9 mouse cellular contexts compared by ENCODE assay signal in the genomic region with DNA sequence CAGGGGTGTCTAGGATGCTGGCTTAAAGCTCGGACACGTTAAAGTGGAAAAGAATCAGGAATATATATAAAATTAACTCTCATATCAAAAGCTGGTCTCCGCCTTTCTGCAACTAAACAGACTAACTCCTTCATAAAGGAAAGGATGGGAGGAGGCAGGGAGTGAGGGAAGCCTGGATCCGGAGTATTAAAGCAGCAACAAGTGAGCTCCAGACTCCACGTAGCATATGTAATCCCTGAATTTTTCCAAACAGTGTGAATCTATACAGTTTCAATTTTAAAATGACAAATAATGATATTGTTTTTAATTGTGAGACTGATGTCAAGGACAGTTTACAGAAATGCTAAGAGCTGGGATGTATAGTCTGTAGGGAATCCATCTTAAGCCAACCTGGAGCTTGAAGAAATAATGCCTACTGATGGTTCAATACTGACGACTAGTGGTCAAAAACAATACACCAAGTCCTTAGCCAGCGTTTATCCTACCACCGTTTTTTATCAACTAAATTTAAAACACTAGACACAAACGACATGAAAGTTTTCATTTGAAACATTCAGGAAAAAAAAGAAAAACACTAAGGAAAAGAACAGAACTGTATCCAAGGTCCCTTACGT.
A peak's percentile ranks its signal among the peaks of the same experiment; 100 is the strongest.
DNase-seq lines count a peak whose midpoint lies in the region; ATAC-seq lines count a peak whose summit lies in the region.
"Had no signal": no experiment of that assay in that cellular context is flagged by ENCODE, and none has a peak within 500 bp of the region (broad histone marks: within the 10 kb centered on the region; RNA-seq: fewer than 3 reads in every experiment).

No protein-coding gene starts in this region.

- peak; percentile 73 for ATAC-seq in hindbrain, embryonic 15.5 days (ENCODE audit: low FRiP score, low read depth)
- ATAC-seq in midbrain, embryonic 14.5 days (ENCODE audit: low FRiP score, low TSS enrichment): no peak; the same call in 1 of the 2 replicates

- H3K27ac ChIP-seq in hindbrain, embryonic 15.5 days (replicated peaks): no peak overlapping the region
- no peak overlapping the region for H3K27ac ChIP-seq in midbrain, embryonic 14.5 days (replicated peaks; ENCODE audit: low read depth, low read length)
- H3K27ac ChIP-seq: embryonic facial prominence, embryonic 13.5 days had no signal

- H3K36me3 ChIP-seq in hindbrain, embryonic 15.5 days: no peaks in the 10 kb centered on the region
- no peaks in the 10 kb centered on the region for H3K36me3 ChIP-seq in midbrain, embryonic 14.5 days (ENCODE audit: control insufficient read depth, insufficient read depth, low read length)
- H3K36me3 ChIP-seq: embryonic facial prominence, embryonic 13.5 days had no signal

- no peaks in the 10 kb centered on the region for H3K9me3 ChIP-seq in hindbrain, embryonic 15.5 days
- H3K9me3 ChIP-seq in midbrain, embryonic 14.5 days (ENCODE audit: control insufficient read depth, low read length): no peaks in the 10 kb centered on the region
- H3K9me3 ChIP-seq: embryonic facial prominence, embryonic 13.5 days had no signal

- H3K27me3 ChIP-seq in hindbrain, embryonic 15.5 days: no peaks in the 10 kb centered on the region
- no peaks in the 10 kb centered on the region for H3K27me3 ChIP-seq in midbrain, embryonic 14.5 days (ENCODE audit: control insufficient read depth, insufficient read depth, low read length)
- H3K27me3 ChIP-seq: embryonic facial prominence, embryonic 13.5 days had no signal

- no peak overlapping the region for H3K9ac ChIP-seq in hindbrain, embryonic 15.5 days
- H3K9ac ChIP-seq in midbrain, embryonic 14.5 days (replicated peaks; ENCODE audit: low read length): no peak overlapping the region
- H3K9ac ChIP-seq: embryonic facial prominence, embryonic 13.5 days had no signal

- H3K4me3 ChIP-seq in hindbrain, embryonic 15.5 days: no peak overlapping the region
- H3K4me3 ChIP-seq in midbrain, embryonic 14.5 days (replicated peaks; ENCODE audit: low read depth, low read length): no peak overlapping the region
- H3K4me3 ChIP-seq: embryonic facial prominence, embryonic 13.5 days had no signal

- H3K4me1 ChIP-seq in hindbrain, embryonic 15.5 days (replicated peaks): no peaks in the 10 kb centered on the region
- H3K4me1 ChIP-seq in midbrain, embryonic 14.5 days (ENCODE audit: control insufficient read depth, insufficient read depth, low read length): no peaks in the 10 kb centered on the region
- H3K4me1 ChIP-seq: embryonic facial prominence, embryonic 13.5 days had no signal

- peak; percentile 5 to 27 for DNase-seq in kidney, postnatal 36 days
- no peak for DNase-seq in kidney, postnatal 25 days
- DNase-seq in ES-CJ7 (ENCODE audit: low read depth, low spot score): peak; percentile 50
- DNase-seq in c-Kit-positive CD71-positive TER-119-positive erythroid progenitor cells, embryonic 14.5 days (ENCODE audit: low spot score): peak; percentile 43
- peak; percentile 87 for DNase-seq in midbrain, embryonic 14.5 days
- DNase-seq in thymus, postnatal 14 days: no peak
- no peak for DNase-seq in right cerebral cortex, postnatal 14 days

- WGBS in hindbrain, embryonic 15.5 days: 57% methylated on average over 10 of the region's 10 CpGs
- 58% methylated on average over 10 of the region's 10 CpGs for WGBS in midbrain, embryonic 14.5 days

- H3K4me2 ChIP-seq in hindbrain, embryonic 15.5 days: no peak overlapping the region
- no peak overlapping the region for H3K4me2 ChIP-seq in midbrain, embryonic 14.5 days (ENCODE audit: low read length)
- H3K4me2 ChIP-seq: embryonic facial prominence, embryonic 13.5 days had no signal

Comparison
In these comparisons a context has a peak if more than half of its experiments do, and no peak if none do; other contexts are left out.
1. DNase-seq: peak in kidney, postnatal 36 days (2 of 2), ES-CJ7 (single experiment), c-Kit-positive CD71-positive TER-119-positive erythroid progenitor cells, embryonic 14.5 days (single experiment) and midbrain, embryonic 14.5 days (single experiment); none in kidney, postnatal 25 days (0 of 2), thymus, postnatal 14 days (single experiment) and right cerebral cortex, postnatal 14 days (single experiment).